Mouse (Mus musculus): Measurements from ENCODE around the gene Mdk. TPM values are rescaled to one million over a fixed set of nuclear protein-coding genes. Genes with fewer than 3 reads are reported as not detected.

Gene Mdk
- polyA plus RNA-seq, 1 experiment: 1.1 TPM

DNA sequence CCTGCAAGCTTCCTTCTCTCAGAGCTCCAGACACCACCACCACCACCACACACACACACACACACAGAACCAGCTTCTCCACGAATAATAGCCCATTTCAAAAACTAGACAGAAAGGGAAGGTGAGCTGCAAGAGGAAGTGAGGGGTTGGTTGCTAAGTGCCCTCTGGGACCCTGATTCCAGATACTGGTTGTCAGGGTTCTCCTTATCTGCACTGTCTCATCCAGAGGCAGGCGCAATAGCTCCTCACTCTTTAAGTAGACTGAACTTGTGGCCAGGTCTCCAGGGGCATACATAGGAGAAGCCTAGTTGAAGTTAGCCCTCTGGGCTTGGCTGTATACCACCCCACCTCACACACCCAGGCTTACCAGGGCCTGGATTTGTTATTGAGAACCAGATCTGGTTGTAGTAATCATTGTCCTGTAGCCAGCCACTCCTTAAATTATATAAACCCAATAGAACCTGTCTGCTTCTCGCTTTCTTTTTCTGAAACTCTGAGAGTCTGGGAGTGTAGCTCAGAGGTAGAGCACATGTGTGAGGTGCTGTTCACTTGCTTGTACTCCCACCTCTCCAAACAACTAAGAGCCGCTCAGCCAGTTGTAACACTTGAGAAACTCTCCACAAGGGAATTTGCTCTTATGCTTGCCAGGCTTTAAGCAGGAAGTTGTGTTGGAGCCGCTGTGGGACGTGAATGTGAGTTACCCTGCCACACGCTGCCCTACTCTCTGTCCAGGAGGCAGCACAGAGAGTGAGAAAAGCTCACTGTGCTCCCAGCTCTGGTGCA lies 18.6 kb downstream of the Mdk start:
- TF ChIP-seq GATA1 (IDR thresholded peaks at IDR 0.05; ENCODE audit: low read length): no peak
- TF ChIP-seq TAL1 (IDR thresholded peaks at IDR 0.05; ENCODE audit: low read length): no peak
- Histone ChIP-seq H3K9me3 (ENCODE audit: control insufficient read depth, low read length) (no peaks in the 10 kb centered on the region), H3K27me3 (ENCODE audit: control insufficient read depth) (no peaks in the 10 kb centered on the region), H3K4me3 (replicated peaks) (no peak overlapping the region), H3K4me1 (ENCODE audit: control insufficient read depth) (peaks cover 44% of the 10 kb centered on the region), H3K36me3 (ENCODE audit: control insufficient read depth) (peaks cover 88% of the 10 kb centered on the region)

DNA sequence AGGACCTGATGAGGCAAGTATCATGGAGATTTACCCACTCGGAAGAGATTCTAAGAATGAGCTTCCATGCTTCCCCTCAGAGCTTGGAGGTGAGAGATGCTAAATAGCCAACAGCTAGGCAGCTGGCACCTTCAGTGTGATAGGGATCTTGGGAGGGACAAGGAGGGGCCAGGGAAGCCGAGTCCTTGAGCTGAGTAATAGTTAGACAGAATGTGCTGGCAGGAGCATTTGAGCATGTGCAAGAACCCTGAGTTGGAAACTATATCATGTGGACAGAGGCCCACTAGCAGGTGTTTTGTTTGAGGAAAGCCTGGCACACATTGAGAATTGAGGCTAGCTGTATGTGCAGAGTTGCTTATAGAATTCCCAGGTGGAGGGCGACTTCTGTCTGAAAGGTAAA lies 19.5 kb downstream of the Mdk start:
- H3K4me3 ChIP-seq (replicated peaks): no peak overlapping the region
- peaks cover 44% of the 10 kb centered on the region for H3K4me1 ChIP-seq (ENCODE audit: control insufficient read depth)
- TF ChIP-seq GATA1 (IDR thresholded peaks at IDR 0.05; ENCODE audit: low read length) (no peak), TAL1 (IDR thresholded peaks at IDR 0.05; ENCODE audit: low read length) (no peak)
- peaks cover 85% of the 10 kb centered on the region for H3K36me3 ChIP-seq (ENCODE audit: control insufficient read depth)
- H3K9me3 ChIP-seq (ENCODE audit: control insufficient read depth, low read length): no peaks in the 10 kb centered on the region
- no peaks in the 10 kb centered on the region for H3K27me3 ChIP-seq (ENCODE audit: control insufficient read depth)

DNA sequence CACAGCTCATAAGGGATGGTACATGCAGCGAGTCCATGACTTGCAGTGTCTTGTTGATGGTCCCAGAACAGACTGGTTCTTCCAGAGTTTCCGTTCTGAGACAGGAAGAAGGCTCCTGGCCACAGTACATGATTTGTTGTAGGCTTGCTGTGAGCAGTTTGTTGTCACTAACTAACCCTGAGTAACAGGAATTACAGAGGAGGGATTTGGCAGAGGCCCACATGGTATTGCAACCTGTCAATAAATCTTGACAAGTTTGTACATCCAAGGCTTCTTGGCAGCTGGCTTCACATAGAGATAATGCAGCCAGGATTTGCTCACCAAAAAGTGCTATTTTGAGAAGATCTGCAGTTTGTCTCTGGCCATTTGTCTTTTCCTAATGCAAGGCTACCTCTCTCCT lies 26.0 kb downstream of the Mdk start:
- TF ChIP-seq TAL1 (IDR thresholded peaks at IDR 0.05; ENCODE audit: low read length) (no peak), GATA1 (IDR thresholded peaks at IDR 0.05; ENCODE audit: low read length) (no peak)
- H3K36me3 ChIP-seq (ENCODE audit: control insufficient read depth): peaks cover 45% of the 10 kb centered on the region
- peaks cover 7% of the 10 kb centered on the region for H3K4me1 ChIP-seq (ENCODE audit: control insufficient read depth)
- H3K4me3 ChIP-seq (replicated peaks): no peak overlapping the region
- H3K27me3 ChIP-seq (ENCODE audit: control insufficient read depth): no peaks in the 10 kb centered on the region
- no peaks in the 10 kb centered on the region for H3K9me3 ChIP-seq (ENCODE audit: control insufficient read depth, low read length)

DNA sequence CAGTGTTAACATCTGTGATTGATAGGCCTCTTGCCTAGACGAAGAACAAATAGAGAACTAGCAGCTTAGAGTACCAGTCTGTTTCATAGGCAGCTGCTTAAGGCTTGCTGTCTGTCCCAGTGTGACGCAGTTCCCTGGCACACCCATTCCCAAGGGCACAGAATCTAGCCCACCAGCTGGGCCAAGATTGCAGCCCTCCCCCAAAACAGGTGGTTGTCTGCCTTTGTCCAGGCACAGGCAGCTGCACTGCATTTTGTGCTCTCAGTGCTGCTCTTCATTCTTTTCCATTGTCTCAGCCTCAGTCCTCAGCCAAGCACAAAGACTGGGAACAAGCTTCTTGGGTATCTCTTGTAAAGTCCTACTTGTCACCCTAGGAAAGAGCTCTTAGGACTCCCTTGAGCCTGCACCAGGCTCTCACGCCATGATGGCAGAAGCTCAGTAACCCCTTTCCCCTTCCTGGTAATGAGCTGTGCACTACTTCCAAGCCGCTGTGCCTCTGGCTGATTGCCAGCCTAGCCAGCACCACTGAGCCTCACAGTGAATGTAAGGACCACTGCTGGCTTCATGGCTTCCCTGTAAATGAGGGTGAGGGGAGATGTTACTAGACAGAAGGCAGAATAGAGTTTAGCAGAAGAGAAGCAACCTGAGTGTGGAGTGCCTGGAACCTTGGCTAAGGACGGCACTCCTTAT lies 27.3 kb downstream of the Mdk start:
- no peak for TF ChIP-seq GATA1 (IDR thresholded peaks at IDR 0.05; ENCODE audit: low read length)
- TF ChIP-seq TAL1 (IDR thresholded peaks at IDR 0.05; ENCODE audit: low read length): no peak
- H3K36me3 ChIP-seq (ENCODE audit: control insufficient read depth): peaks cover 43% of the 10 kb centered on the region
- no peak overlapping the region for H3K4me3 ChIP-seq (replicated peaks)
- H3K9me3 ChIP-seq (ENCODE audit: control insufficient read depth, low read length): no peaks in the 10 kb centered on the region
- no peaks in the 10 kb centered on the region for H3K27me3 ChIP-seq (ENCODE audit: control insufficient read depth)
- H3K4me1 ChIP-seq (ENCODE audit: control insufficient read depth): peaks cover 7% of the 10 kb centered on the region

DNA sequence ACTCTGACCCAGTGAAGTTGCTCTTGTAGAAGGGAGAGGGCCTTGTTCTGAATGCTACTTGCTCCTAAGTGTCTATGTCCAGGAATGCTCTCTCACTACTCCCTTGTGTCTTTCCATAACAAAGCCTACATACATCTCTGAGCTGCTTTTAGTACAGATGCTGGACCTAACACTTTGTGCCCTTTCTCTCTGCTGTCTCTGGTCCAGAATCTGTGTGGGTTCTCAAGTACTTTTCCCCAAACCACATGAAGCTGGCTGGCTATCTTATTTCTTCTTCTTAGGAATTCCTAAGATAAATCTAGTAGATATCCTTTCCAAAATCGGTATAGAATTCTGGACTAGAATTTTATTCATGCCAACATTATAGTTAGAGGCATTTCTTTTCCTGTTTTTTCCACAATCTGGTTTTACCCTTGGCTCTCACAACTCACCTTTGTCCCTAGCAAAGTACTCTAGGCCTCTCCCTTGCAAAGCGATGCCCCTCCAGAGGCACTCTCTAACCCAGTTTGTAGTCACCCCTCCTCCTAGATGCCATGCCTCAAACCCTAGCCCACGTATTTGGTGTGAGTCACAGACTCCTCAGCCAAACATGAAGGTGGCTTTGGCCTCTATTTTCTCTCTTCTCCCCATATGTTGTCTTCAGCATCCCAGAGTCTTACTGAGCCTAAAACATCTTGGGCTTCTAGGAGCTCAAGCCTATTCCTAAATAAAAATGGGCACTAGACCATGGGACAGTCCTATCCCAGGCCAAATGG lies 28.7 kb downstream of the Mdk start:
- H3K36me3 ChIP-seq (ENCODE audit: control insufficient read depth): peaks cover 40% of the 10 kb centered on the region
- no peaks in the 10 kb centered on the region for H3K9me3 ChIP-seq (ENCODE audit: control insufficient read depth, low read length)
- no peak overlapping the region for H3K4me3 ChIP-seq (replicated peaks)
- TF ChIP-seq GATA1 (IDR thresholded peaks at IDR 0.05; ENCODE audit: low read length) (no peak), TAL1 (IDR thresholded peaks at IDR 0.05; ENCODE audit: low read length) (no peak)
- H3K27me3 ChIP-seq (ENCODE audit: control insufficient read depth): no peaks in the 10 kb centered on the region
- peaks cover 7% of the 10 kb centered on the region for H3K4me1 ChIP-seq (ENCODE audit: control insufficient read depth)

DNA sequence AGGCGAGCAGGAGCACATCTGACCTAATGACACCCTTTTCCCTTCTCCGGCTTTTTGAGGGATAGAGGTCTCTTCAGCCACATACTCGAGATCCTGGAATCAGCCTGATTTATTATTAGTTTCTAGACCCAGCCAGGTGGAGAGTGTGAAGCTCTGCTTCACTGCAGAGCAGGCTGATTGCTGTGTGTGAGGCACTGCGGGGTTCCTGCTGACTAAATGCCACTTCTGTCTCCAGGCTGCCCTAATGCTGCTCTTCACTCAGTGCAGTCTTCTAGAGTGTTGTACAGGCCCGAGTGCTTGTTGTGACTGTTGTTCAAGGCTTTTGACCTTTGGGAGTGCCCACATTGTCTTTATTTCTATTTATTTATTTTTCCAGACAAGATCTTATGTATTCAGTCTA lies 29.8 kb downstream of the Mdk start:
- no peak for TF ChIP-seq GATA1 (IDR thresholded peaks at IDR 0.05; ENCODE audit: low read length)
- peaks cover 41% of the 10 kb centered on the region for H3K36me3 ChIP-seq (ENCODE audit: control insufficient read depth)

DNA sequence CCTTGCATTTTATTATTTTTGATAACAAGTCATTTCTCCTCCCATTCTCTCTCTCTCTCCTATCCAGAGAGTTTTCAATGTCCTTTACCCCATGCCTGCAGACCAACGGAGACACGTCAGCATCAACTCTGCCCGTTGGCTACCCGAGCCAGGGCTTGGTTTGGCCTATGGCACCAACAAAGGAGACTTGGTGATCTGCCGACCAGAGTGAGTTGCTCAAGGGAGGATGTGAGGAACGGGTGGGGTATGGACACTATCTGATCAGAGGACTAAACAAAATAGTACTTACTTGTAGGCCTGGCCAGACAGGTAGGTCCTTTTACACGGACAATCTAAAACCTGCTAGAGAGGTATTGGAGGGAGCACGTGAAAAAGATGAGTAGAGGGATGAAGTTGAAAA lies 31.7 kb downstream of the Mdk start:
- no peaks in the 10 kb centered on the region for H3K27me3 ChIP-seq (ENCODE audit: control insufficient read depth)
- TF ChIP-seq TAL1 (IDR thresholded peaks at IDR 0.05; ENCODE audit: low read length) (no peak), GATA1 (IDR thresholded peaks at IDR 0.05; ENCODE audit: low read length) (no peak)
- peaks cover 31% of the 10 kb centered on the region for H3K36me3 ChIP-seq (ENCODE audit: control insufficient read depth)

More for the DNA sequence above, 29.8 kb downstream of the Mdk start:
- Histone ChIP-seq H3K9me3 (ENCODE audit: control insufficient read depth, low read length) (no peaks in the 10 kb centered on the region), H3K4me1 (ENCODE audit: control insufficient read depth) (peaks cover 7% of the 10 kb centered on the region), H3K27me3 (ENCODE audit: control insufficient read depth) (no peaks in the 10 kb centered on the region), H3K4me3 (replicated peaks) (no peak overlapping the region)

DNA sequence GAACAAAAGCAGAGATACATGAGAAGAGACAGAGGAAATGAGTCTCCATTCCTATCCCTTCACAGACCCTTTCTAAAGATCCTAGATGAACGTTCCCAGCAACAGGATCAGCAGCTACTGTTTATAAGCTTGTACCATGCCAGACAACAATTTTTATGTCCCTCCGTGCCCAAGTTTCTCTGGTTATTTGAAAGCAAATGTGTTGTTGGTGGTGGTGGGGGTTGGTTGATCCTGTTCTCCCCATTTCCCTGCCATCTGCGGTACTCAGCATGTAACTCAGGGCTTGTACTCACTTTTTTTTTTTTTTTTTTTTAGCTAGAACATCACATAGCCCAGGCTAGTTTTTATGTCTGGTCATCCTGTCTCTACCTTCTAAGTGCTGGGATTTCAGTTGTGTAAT lies 33.0 kb downstream of the Mdk start:
- no peak overlapping the region for H3K4me3 ChIP-seq (replicated peaks)
- TF ChIP-seq TAL1 (IDR thresholded peaks at IDR 0.05; ENCODE audit: low read length) (no peak), GATA1 (IDR thresholded peaks at IDR 0.05; ENCODE audit: low read length) (no peak)
- no peaks in the 10 kb centered on the region for H3K4me1 ChIP-seq (ENCODE audit: control insufficient read depth)
- H3K9me3 ChIP-seq (ENCODE audit: control insufficient read depth, low read length): no peaks in the 10 kb centered on the region
- H3K27me3 ChIP-seq (ENCODE audit: control insufficient read depth): no peaks in the 10 kb centered on the region
- peaks cover 26% of the 10 kb centered on the region for H3K36me3 ChIP-seq (ENCODE audit: control insufficient read depth)

More for the DNA sequence above, 31.7 kb downstream of the Mdk start:
- Histone ChIP-seq H3K4me1 (ENCODE audit: control insufficient read depth) (peaks cover 6% of the 10 kb centered on the region; the same call in 1 of the 2 replicates), H3K4me3 (replicated peaks) (no peak overlapping the region), H3K9me3 (ENCODE audit: control insufficient read depth, low read length) (no peaks in the 10 kb centered on the region)

DNA sequence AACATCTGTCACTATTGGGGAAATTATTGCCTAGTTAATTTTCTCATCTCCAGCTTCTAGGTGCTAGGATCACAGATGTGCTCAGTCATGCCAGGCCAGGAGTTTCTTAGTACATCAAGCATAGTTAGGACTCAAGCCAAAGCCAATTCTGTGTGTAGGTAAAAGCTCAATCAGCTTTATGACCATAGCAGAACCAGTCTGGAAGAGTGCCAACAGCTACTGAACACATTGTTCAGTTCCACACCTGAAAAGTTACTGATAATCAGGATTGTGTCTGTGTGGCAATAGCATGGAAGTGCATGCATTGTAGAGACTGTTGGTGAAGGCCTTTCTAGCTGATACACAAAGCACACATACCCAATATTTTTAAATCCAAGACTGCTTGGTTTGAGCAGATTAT lies 34.1 kb downstream of the Mdk start:
- H3K4me1 ChIP-seq (ENCODE audit: control insufficient read depth): no peaks in the 10 kb centered on the region
- peaks cover 26% of the 10 kb centered on the region for H3K36me3 ChIP-seq (ENCODE audit: control insufficient read depth)
- no peaks in the 10 kb centered on the region for H3K9me3 ChIP-seq (ENCODE audit: control insufficient read depth, low read length)
- H3K4me3 ChIP-seq (replicated peaks): no peak overlapping the region
- no peak for TF ChIP-seq TAL1 (IDR thresholded peaks at IDR 0.05; ENCODE audit: low read length)
- no peak for TF ChIP-seq GATA1 (IDR thresholded peaks at IDR 0.05; ENCODE audit: low read length)
- H3K27me3 ChIP-seq (ENCODE audit: control insufficient read depth): no peaks in the 10 kb centered on the region

Measured in erythroblast, embryonic 14.5 days (primary cell).